Mouse (Mus musculus) midbrain, postnatal 0 days (tissue): ENCODE measurements around the gene Nr1h2. TPM values are rescaled to one million over a fixed set of nuclear protein-coding genes. Genes with fewer than 3 reads are reported as not detected.

Experiments used
- ATAC-seq: fragments of 200-750 bp; cut with Nextera tagmentation; 2 replicates; pipeline ENCODE4 v1.8.0; 2017; ENCODE audit warnings: moderate number of reproducible peaks, mild to moderate bottlenecking, moderate TSS enrichment, moderate library complexity; ENCODE audit not compliant: low FRiP score
- DNase-seq: peaks from one replicate; pipeline ENCODE4 v3.0.0-alpha.2; 2015; ENCODE audit warnings: low spot score
- H3K27ac ChIP-seq: fragments of 300-500 bp; sonication (generic); 2 replicates; pipeline ENCODE4 v1.5.1; 2014; ENCODE audit warnings: low read depth, mild to moderate bottlenecking, low read length, mixed read lengths
- H3K27me3 ChIP-seq: fragments of 300-500 bp; sonication (generic); 2 replicates; pipeline ENCODE4 v1.6.1; 2014; ENCODE audit warnings: low read length, control low read depth, mixed read lengths; ENCODE audit not compliant: insufficient read depth
- H3K36me3 ChIP-seq: fragments of 300-500 bp; sonication (generic); 2 replicates; pipeline ENCODE4 v1.6.1; 2014; ENCODE audit warnings: low read length, control low read depth, mixed read lengths; ENCODE audit not compliant: insufficient read depth
- H3K4me1 ChIP-seq: fragments of 300-500 bp; sonication (generic); 2 replicates; pipeline ENCODE4 v1.6.1; 2014; ENCODE audit warnings: mild to moderate bottlenecking, control low read depth, antibody characterized with exemption, low read length, mixed read lengths; ENCODE audit not compliant: insufficient read depth
- H3K4me2 ChIP-seq: fragments of 300-500 bp; sonication (generic); 2 replicates; pipeline ENCODE4 v1.6.1; 2014; ENCODE audit warnings: low read depth, mild to moderate bottlenecking, low read length, mixed read lengths; ENCODE audit not compliant: poor library complexity, severe bottlenecking
- H3K4me3 ChIP-seq: fragments of 300-500 bp; sonication (generic); 2 replicates; pipeline ENCODE4 v1.5.1; 2014; ENCODE audit warnings: low read depth, mild to moderate bottlenecking, low read length, moderate library complexity
- H3K9ac ChIP-seq: fragments of 300-500 bp; sonication (generic); replicated peaks from 2 replicates; pipeline ENCODE4 v1.6.1; 2014; ENCODE audit warnings: mild to moderate bottlenecking, low read length, moderate library complexity, mixed read lengths; ENCODE audit not compliant: poor library complexity, severe bottlenecking
- H3K9me3 ChIP-seq: fragments of 300-500 bp; sonication (generic); 2 replicates; pipeline ENCODE4 v1.6.1; 2016; ENCODE audit warnings: low read length, control low read depth
- CTCF ChIP-seq: IDR thresholded peaks from 2 replicates; pipeline ENCODE4 v1.5.1; 2016; ENCODE audit warnings: antibody characterized with exemption, mild to moderate bottlenecking
- WGBS: fragments of 180-500 bp; shearing (Covaris S2); extraction: QIAGEN DNeasy Blood & Tissue Kit; methylation state at CpG from one replicate; pipeline ENCODE4 v1.1.7; 2014; 5-methylcytosine and 5-hydroxymethylcytosine counted together
- polyA plus RNA-seq: library from polyadenylated mRNA; unstranded; fragments of >200 nt; fragmentation: Nextera tagmentation; extraction: Ambion mirVana; gene quantifications from 2 replicates; pipeline ENCODE4 v1.2.1, GENCODE M21; 2015
- total RNA-seq: library from RNA; depleted of rRNA; stranded (reverse); fragments of >200 nt; gene quantifications from 2 replicates; pipeline ENCODE4 v1.2.3, GENCODE M21; 2014

The Nr1h2 gene
- total and polyA plus RNA-seq, 2 experiments from 2014 or later = 41.2 to 46.8 TPM

DNA sequence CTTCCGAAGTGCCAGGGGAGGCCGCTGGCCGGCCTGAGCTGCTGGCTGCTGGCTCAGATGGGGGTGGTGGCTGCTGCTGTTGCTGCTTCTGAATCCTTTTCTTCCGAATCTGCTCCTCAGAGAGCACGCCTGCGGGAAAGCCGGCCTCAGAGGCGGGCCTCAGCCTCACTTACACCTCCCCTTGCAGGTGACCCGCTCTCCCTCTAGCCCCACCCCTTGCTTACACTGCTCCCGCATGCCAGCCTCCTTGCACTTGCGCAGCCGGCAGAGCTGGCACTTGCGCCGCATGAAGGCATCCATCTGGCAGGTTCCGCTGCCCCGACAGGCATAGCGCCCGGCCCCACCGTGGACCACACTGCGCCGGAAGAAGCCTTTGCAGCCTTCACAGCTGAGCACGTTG, 2.0 kb downstream of the Nr1h2 start:
- WGBS = 85% methylated on average over 22 of the region's 22 CpGs
- Histone ChIP-seq H3K4me1 (0 out of 2 replicates have a peak, but pooled peaks cover 13% of the 10 kb centered on the region), H3K9ac (no peak overlapping the region), H3K4me3 (no peak overlapping the region), H3K4me2 (no peak overlapping the region), H3K27me3 (0 out of 2 replicates have a peak, but pooled peaks cover 3% of the 10 kb centered on the region), H3K27ac (no peak overlapping the region), H3K9me3 (no peaks in the 10 kb centered on the region), H3K36me3 (peaks cover 19% of the 10 kb centered on the region)
- ATAC-seq = no peak
- no peak for TF ChIP-seq CTCF
- DNase-seq = no peak

DNA sequence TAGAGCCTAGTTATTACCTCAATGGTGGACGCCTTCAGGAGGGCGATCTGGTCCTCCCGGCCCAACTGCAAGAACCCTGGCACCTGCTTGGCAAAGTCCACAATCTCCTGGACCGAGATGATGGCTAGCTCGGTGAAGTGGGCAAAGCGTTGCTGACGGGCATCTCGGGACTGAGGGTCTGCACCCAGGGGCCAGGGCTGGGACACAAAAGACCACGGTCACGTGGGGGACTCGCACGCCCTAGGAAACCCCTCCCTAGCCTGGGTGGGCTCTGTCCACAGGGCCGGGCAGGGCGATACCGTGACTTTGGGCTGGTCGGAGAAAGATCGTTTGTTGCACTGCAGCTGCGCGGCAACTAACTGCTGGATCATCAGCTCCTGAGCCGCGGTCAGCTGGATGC, 2.5 kb downstream of the Nr1h2 start:
- H3K4me2 ChIP-seq = no peak overlapping the region
- H3K4me1 ChIP-seq = 0 out of 2 replicates have a peak, but pooled peaks cover 13% of the 10 kb centered on the region
- TF ChIP-seq CTCF = no peak
- 0 out of 2 replicates have a peak, but pooled peaks cover 3% of the 10 kb centered on the region for H3K27me3 ChIP-seq
- no peak overlapping the region for H3K4me3 ChIP-seq
- WGBS = 95% methylated on average over 21 of the region's 21 CpGs
- no peak for DNase-seq
- no peak overlapping the region for H3K27ac ChIP-seq
- no peak for ATAC-seq
- peaks cover 19% of the 10 kb centered on the region for H3K36me3 ChIP-seq
- H3K9ac ChIP-seq = no peak overlapping the region
- no peaks in the 10 kb centered on the region for H3K9me3 ChIP-seq

DNA sequence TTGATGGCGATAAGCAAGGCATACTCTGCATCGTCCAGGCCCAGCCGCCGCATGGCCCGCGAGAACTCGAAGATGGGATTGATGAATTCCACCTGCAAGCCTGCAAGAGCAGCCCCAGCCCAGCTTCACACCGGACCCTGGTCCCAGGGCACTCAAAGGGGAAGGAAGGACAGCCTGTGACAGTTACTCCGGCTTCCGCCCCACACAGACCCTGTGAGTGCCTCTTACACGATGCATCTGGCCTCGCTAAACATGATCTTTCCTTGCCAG, 3.4 kb downstream of the Nr1h2 start:
- no peak overlapping the region for H3K27ac ChIP-seq
- no peak overlapping the region for H3K9ac ChIP-seq
- ATAC-seq (no peak), DNase-seq (no peak)
- 99% methylated on average over 12 of the region's 12 CpGs for WGBS
- peaks cover 19% of the 10 kb centered on the region for H3K36me3 ChIP-seq
- no peak overlapping the region for H3K4me2 ChIP-seq
- H3K4me3 ChIP-seq = no peak overlapping the region
- 0 out of 2 replicates have a peak, but pooled peaks cover 13% of the 10 kb centered on the region for H3K4me1 ChIP-seq
- TF ChIP-seq CTCF = no peak
- no peaks in the 10 kb centered on the region for H3K9me3 ChIP-seq
- 0 out of 2 replicates have a peak, but pooled peaks cover under 1% of the 10 kb centered on the region for H3K27me3 ChIP-seq

DNA sequence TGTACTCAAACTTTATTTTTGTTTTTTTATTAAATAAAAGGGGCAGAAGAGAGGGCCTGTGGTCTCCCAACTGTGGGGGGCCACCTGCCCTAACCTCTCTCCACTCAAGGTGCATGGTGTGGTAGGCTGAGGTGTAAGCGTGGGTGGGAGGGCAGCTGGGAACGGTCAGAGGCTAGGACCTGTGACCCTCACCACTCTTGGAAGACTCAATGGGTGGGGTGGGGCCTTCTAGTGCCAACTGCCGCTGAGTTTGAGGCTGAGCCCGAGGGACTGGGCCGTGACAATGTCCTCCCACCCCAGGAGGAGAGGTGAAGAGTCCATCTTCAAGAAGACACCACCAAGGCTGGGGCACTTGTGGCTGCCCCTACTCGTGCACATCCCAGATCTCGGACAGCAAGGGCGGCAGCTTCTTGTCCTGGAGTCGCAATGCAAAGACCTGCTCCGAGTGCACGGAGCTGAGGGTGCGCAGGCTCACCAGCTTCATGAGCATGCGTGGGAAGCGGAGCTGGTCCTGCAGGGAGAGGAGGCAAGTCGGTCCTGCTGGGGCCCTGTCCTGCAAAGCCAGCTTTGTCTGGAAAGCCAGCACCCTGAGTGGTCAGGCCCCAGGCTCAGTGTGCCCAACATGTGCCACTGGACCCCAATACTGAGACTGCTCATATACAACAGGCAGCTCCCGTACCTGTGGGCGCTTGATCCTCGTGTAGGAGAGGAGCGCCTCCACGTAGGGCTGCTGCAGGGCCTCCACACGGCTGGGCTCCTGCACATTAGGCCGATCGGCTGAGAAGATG, 3.9 kb downstream of the Nr1h2 start:
- ATAC-seq = no peak
- Histone ChIP-seq H3K9me3 (no peaks in the 10 kb centered on the region), H3K36me3 (peaks cover 19% of the 10 kb centered on the region), H3K27me3 (no peaks in the 10 kb centered on the region), H3K4me3 (no peak overlapping the region), H3K27ac (no peak overlapping the region), H3K4me1 (0 out of 2 replicates have a peak, but pooled peaks cover 13% of the 10 kb centered on the region), H3K4me2 (no peak overlapping the region), H3K9ac (no peak overlapping the region)
- WGBS = 95% methylated on average over 23 of the region's 23 CpGs
- no peak for TF ChIP-seq CTCF
- no peak for DNase-seq

DNA sequence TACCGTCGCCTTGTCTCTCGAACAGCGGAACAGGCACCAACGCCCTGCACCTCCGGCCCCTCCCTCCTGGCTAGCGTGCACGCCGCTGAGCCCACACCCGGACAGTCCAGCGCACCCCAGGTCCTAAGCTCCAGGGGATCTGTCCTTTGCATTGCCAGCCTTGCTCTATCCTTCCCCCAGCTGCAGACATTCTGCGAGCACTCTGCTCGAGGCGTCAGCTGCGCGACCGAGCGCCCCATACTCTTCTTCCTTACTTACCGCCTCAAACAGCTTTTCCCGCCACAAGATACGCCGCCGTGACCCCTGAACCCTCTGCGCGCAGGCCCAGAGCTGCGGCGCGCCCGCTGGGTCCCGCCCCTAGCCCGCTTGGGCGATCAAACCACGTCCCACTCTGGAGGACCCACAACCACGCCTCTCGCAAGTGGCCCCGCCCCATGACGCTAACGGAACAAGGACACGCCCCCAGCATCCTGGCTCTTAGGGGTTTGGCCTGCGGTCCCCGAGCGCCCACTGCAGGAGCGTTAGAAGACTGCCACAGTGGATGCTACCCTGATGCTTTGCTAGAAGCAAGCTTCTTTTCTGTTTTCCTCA, 5.2 kb downstream of the Nr1h2 start, which contains the start of gene Pold1:
Gene Pold1 (minus strand): TSS at position 353 of the 591 bp plus-strand sequence.
- ATAC-seq = peak; percentile 90

DNA sequence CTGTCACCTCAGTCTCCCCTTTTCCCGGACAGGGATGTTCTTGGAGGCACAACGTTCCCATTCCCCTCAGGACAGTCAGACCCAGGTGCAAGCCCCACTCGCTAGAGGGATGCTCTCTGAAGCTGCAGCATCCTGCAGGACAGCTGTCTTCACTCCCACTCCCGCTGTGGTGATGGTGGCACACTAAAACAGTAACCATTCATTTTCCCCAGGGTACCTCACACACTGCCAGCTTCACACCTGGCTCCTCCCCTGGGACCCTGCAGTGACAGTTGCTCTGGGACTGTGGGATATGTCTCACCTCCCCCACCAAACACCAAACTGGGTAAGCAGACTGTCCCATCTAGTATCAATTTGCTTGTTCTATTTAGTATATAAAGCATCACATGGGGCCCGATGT, 6.0 kb downstream of the Nr1h2 start:
- no peak overlapping the region for H3K27ac ChIP-seq
- H3K4me2 ChIP-seq = peak overlapping the region; percentile 94
- H3K9ac ChIP-seq = no peak overlapping the region
- no peaks in the 10 kb centered on the region for H3K9me3 ChIP-seq
- DNase-seq = no peak
- H3K36me3 ChIP-seq = peaks cover 19% of the 10 kb centered on the region
- no peak for ATAC-seq
- TF ChIP-seq CTCF = no peak
- 0 out of 2 replicates have a peak, but pooled peaks cover 10% of the 10 kb centered on the region for H3K4me1 ChIP-seq
- peak overlapping the region; percentile 50; the same call in 1 of the 2 replicates for H3K4me3 ChIP-seq
- WGBS = 19% methylated on average over 5 of the region's 5 CpGs
- H3K27me3 ChIP-seq = no peaks in the 10 kb centered on the region

More for the DNA sequence above, 5.2 kb downstream of the Nr1h2 start, which contains the start of gene Pold1:
- H3K4me1 ChIP-seq = 0 out of 2 replicates have a peak, but pooled peaks cover 13% of the 10 kb centered on the region
- H3K4me2 ChIP-seq = peak within 1 kb of the TSS; percentile 94
- peak; percentile 99 for DNase-seq
- no peaks in the 10 kb centered on the region for H3K27me3 ChIP-seq
- WGBS = under 1% methylated on average over 43 of the region's 43 CpGs
- no peaks in the 10 kb centered on the region for H3K9me3 ChIP-seq
- H3K9ac ChIP-seq = peak within 1 kb of the TSS; percentile 44
- H3K4me3 ChIP-seq = peak within 1 kb of the TSS; percentile 50
- H3K27ac ChIP-seq = peak within 1 kb of the TSS; percentile 26; the same call in 1 of the 2 replicates
- TF ChIP-seq CTCF = peak; percentile 90
- H3K36me3 ChIP-seq = peaks cover 19% of the 10 kb centered on the region
